24 mouse cellular contexts compared by ENCODE assay signal in the genomic region with DNA sequence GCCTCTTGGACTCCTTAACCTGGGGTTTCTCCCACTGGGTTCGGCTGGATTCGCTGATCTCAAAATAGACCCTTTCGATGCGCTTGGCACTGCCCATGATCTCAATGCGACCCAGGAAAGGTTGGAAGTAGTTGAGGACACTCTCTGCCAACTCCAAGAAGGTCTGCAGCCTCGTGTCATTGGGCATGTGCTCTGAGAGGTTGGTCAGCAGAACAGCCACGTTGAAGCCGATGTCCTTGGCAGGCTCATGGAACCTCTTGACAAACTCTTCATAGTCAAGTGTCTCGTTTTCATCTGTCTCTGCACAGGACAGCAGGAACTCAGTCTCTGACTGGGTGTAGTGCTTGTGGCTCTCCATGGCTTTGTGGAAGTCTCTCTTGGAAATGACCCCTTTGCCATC.
DNase-seq lines count a peak whose midpoint lies in the region; ATAC-seq and TF ChIP-seq lines count a peak whose summit lies in the region.
"Had no signal": no experiment of that assay in that cellular context is flagged by ENCODE, and none has a peak within 500 bp of the region (broad histone marks: within the 10 kb centered on the region; RNA-seq: fewer than 3 reads in every experiment).

No protein-coding gene starts in this region.

- intact Hi-C loops in heart, adult 2 months (cut with DNase I), result no loop called here
- intact Hi-C loops in heart, postnatal 10 days (cut with DNase I), result no loop called here

- TF ChIP-seq CTCF in heart, adult 2 months (IDR thresholded peaks at IDR 0.05), result no peak
- TF ChIP-seq CTCF in heart, postnatal 0 days (IDR thresholded peaks at IDR 0.05; ENCODE audit: low read depth), result no peak

- TF ChIP-seq EP300 in heart, adult 2 months (IDR thresholded peaks at IDR 0.05; ENCODE audit: insufficient read depth, low read depth, low read length), result peak; percentile 92
- TF ChIP-seq EP300 in heart, postnatal 0 days (IDR thresholded peaks at IDR 0.05; ENCODE audit: low read depth), result no peak

- DNase-seq in heart, adult 2 months, result peak in 1 of 2 experiments; percentile 55
- no peak for DNase-seq in heart, postnatal 4 days
- no peak for DNase-seq in heart, postnatal 0 days (ENCODE audit: low spot score)
- DNase-seq in heart, postnatal 10 days, result peak; percentile 18 to 28
- no peak for DNase-seq in cerebellum, adult 11-12 months
- no peak for DNase-seq in kidney, adult 9 months
- DNase-seq: adrenal gland, adult 2 months; adrenal gland, postnatal 14 days; cerebellum, adult 11 months; cerebellum, adult 8-10 months; cerebellum, postnatal 10 days; cerebellum, postnatal 36 days; gastrocnemius, postnatal 10 days; gastrocnemius, postnatal 36 days; kidney, adult 18-20 months had no signal

- no peaks in the 10 kb centered on the region for H3K4me1 ChIP-seq in heart, adult 2 months (ENCODE audit: control insufficient read depth, insufficient read depth, low read length)
- no peaks in the 10 kb centered on the region for H3K4me1 ChIP-seq in heart, postnatal 0 days (ENCODE audit: control insufficient read depth, insufficient read depth)
- H3K4me1 ChIP-seq: forebrain, embryonic 10.5 days; forebrain, embryonic 13.5 days; heart, embryonic 15.5 days; hindbrain, embryonic 13.5 days; intestine, embryonic 15.5 days had no signal

- no peak for TF ChIP-seq POLR2A in heart, adult 2 months (IDR thresholded peaks at IDR 0.05; ENCODE audit: insufficient read depth, low read depth, low read length)

- H3K4me3 ChIP-seq in heart, adult 2 months, result no peak overlapping the region
- H3K4me3 ChIP-seq in heart, postnatal 0 days (ENCODE audit: low read depth, low read length), result no peak overlapping the region
- H3K4me3 ChIP-seq: forebrain, embryonic 10.5 days; forebrain, embryonic 13.5 days; heart, embryonic 15.5 days; hindbrain, embryonic 10.5 days; hindbrain, embryonic 13.5 days; intestine, embryonic 15.5 days had no signal

- no peaks in the 10 kb centered on the region for H3K27me3 ChIP-seq in heart, adult 2 months (ENCODE audit: control insufficient read depth, insufficient read depth, low read length)
- H3K27me3 ChIP-seq in heart, postnatal 0 days (ENCODE audit: control insufficient read depth, insufficient read depth, low read length), result no peaks in the 10 kb centered on the region
- H3K27me3 ChIP-seq: forebrain, embryonic 13.5 days; heart, embryonic 15.5 days; hindbrain, embryonic 13.5 days; intestine, embryonic 15.5 days had no signal

- no peak overlapping the region for H3K27ac ChIP-seq in heart, adult 2 months
- no peak overlapping the region for H3K27ac ChIP-seq in heart, postnatal 0 days (ENCODE audit: low read depth)
- H3K27ac ChIP-seq: forebrain, embryonic 10.5 days; forebrain, embryonic 13.5 days; heart, embryonic 15.5 days; hindbrain, embryonic 10.5 days; hindbrain, embryonic 13.5 days; intestine, embryonic 15.5 days had no signal

- ATAC-seq in heart, postnatal 0 days (ENCODE audit: insufficient read depth, low read depth), result peak; percentile 25; the same call in 1 of the 2 replicates
- ATAC-seq: CD4-positive, CD25-positive, alpha-beta regulatory T cell, adult 4 months; forebrain, embryonic 13.5 days; forebrain, embryonic 16.5 days; hindbrain, embryonic 16.5 days; intestine, embryonic 15.5 days had no signal

- 62% methylated on average over 9 of the region's 9 CpGs for WGBS in heart, adult 2 months
- WGBS in heart, postnatal 0 days, result 66% methylated on average over 9 of the region's 9 CpGs

- peaks cover 18% of the 10 kb centered on the region for H3K36me3 ChIP-seq in heart, adult 2 months (ENCODE audit: control insufficient read depth, insufficient read depth, low read length)
- peaks cover 84% of the 10 kb centered on the region for H3K36me3 ChIP-seq in heart, postnatal 0 days (replicated peaks; ENCODE audit: control insufficient read depth, insufficient read depth, low read length)
- H3K36me3 ChIP-seq: forebrain, embryonic 10.5 days; hindbrain, embryonic 10.5 days; intestine, embryonic 15.5 days had no signal

- H3K79me2 ChIP-seq in heart, adult 2 months (replicated peaks; ENCODE audit: control insufficient read depth, insufficient read depth, low read length), result no peaks in the 10 kb centered on the region

- no peaks in the 10 kb centered on the region for H3K9me3 ChIP-seq in heart, postnatal 0 days (replicated peaks; ENCODE audit: control insufficient read depth, low read length)
- H3K9me3 ChIP-seq: forebrain, embryonic 10.5 days; forebrain, embryonic 13.5 days; heart, embryonic 15.5 days; hindbrain, embryonic 10.5 days; hindbrain, embryonic 13.5 days; intestine, embryonic 15.5 days had no signal

- no peak overlapping the region for H3K4me2 ChIP-seq in heart, postnatal 0 days (ENCODE audit: low read depth, low read length)
- H3K4me2 ChIP-seq: forebrain, embryonic 13.5 days; heart, embryonic 15.5 days; hindbrain, embryonic 13.5 days; intestine, embryonic 15.5 days had no signal

- H3K9ac ChIP-seq in heart, adult 2 months (ENCODE audit: low read depth, low read length), result no peak overlapping the region
- no peak overlapping the region for H3K9ac ChIP-seq in heart, postnatal 0 days (replicated peaks; ENCODE audit: low read depth, low read length)
- H3K9ac ChIP-seq: forebrain, embryonic 13.5 days; heart, embryonic 15.5 days; hindbrain, embryonic 13.5 days; intestine, embryonic 15.5 days had no signal

Comparison
In these comparisons a context has a peak if more than half of its experiments do, and no peak if none do; other contexts are left out.
1. DNase-seq: peak in heart, postnatal 10 days (2 of 2); none in heart, postnatal 4 days (single experiment), heart, postnatal 0 days (single experiment), cerebellum, adult 11-12 months (single experiment) and kidney, adult 9 months (single experiment).